Mouse (Mus musculus) MEL (cell line): Measurements from ENCODE around the gene Cers6. TPM values are rescaled to one million over a fixed set of nuclear protein-coding genes. Genes with fewer than 3 reads are reported as not detected.

Experiments
- DNase-seq: peaks from one replicate; pipeline ENCODE4 v3.0.0; 2011; ENCODE audit warnings: low read depth, low spot score
- H3K27ac ChIP-seq: 2 replicates; pipeline ENCODE4 v1.5.1; 2012; ENCODE audit warnings: low read depth, mild to moderate bottlenecking, control low read depth, low read length, moderate library complexity; ENCODE audit not compliant: control insufficient read depth
- H3K27me3 ChIP-seq, 2 experiments: fragments of 150-350 bp in 1 of 2; sonication (generic) in 1 of 2; 2 replicates each; pipeline ENCODE4 v1.6.1; 2012; ENCODE audit warnings: low read length in 2 of 2, mild to moderate bottlenecking in 2 of 2, improper control_type of control experiment in 1 of 2, moderate library complexity in 1 of 2; ENCODE audit not compliant: insufficient read depth in 2 of 2, control insufficient read depth in 1 of 2
- H3K36me3 ChIP-seq, 2 experiments: 2 replicates each; pipeline ENCODE4 v1.6.1; 2012 to 2014; ENCODE audit warnings: low read length in 2 of 2, improper control_type of control experiment in 1 of 2, inconsistent platforms in 1 of 2, mild to moderate bottlenecking in 1 of 2; ENCODE audit not compliant: insufficient read depth in 2 of 2, control insufficient read depth in 1 of 2
- H3K4me1 ChIP-seq, 2 experiments: fragments of 150-350 bp in 1 of 2; sonication (generic) in 1 of 2; 2 replicates each; pipeline ENCODE4 v1.6.1; 2012; ENCODE audit warnings: low read length in 2 of 2, improper control_type of control experiment in 1 of 2, mild to moderate bottlenecking in 1 of 2; ENCODE audit not compliant: insufficient read depth in 2 of 2, control insufficient read depth in 1 of 2
- H3K4me3 ChIP-seq, 2 experiments: fragments of 150-350 bp in 1 of 2; sonication (generic) in 1 of 2; 2 replicates each; pipeline ENCODE4 v1.5.1; 2012; ENCODE audit warnings: low read depth in 2 of 2, low read length in 2 of 2, mild to moderate bottlenecking in 2 of 2, moderate library complexity in 2 of 2, control low read depth in 1 of 2, improper control_type of control experiment in 1 of 2; ENCODE audit not compliant: control insufficient read depth in 1 of 2, insufficient read depth in 1 of 2
- H3K79me2 ChIP-seq: 2 replicates; pipeline ENCODE4 v1.6.1; 2012; ENCODE audit warnings: mild to moderate bottlenecking, low read length, moderate library complexity; ENCODE audit not compliant: control insufficient read depth, poor library complexity, insufficient read depth
- H3K9ac ChIP-seq: 2 replicates; pipeline ENCODE4 v1.6.1; 2012; ENCODE audit warnings: low read depth, mild to moderate bottlenecking, control low read depth, low read length, moderate library complexity; ENCODE audit not compliant: control insufficient read depth, poor library complexity, severe bottlenecking
- H3K9me3 ChIP-seq: fragments of 150-350 bp; sonication (generic); replicated peaks from 2 replicates; pipeline ENCODE4 v1.6.1; 2012; ENCODE audit warnings: mild to moderate bottlenecking, low read length, improper control_type of control experiment, moderate library complexity; ENCODE audit not compliant: insufficient read depth
- BHLHE40 ChIP-seq: IDR thresholded peaks from 2 replicates; pipeline ENCODE4 v1.6.1; 2012; ENCODE audit warnings: low read depth, mild to moderate bottlenecking, inconsistent platforms, low read length, improper control_type of control experiment, borderline replicate concordance
- CHD2 ChIP-seq: IDR thresholded peaks from 2 replicates; pipeline ENCODE4 v1.6.1; 2011; ENCODE audit warnings: low read length, improper control_type of control experiment
- EP300 ChIP-seq, 2 experiments: IDR thresholded peaks; 2 replicates each; pipeline ENCODE4 v1.6.1; 2011; ENCODE audit warnings: improper control_type of control experiment in 2 of 2, low read length in 2 of 2, low read depth in 1 of 2, mild to moderate bottlenecking in 1 of 2
- ETS1 ChIP-seq: IDR thresholded peaks from 2 replicates; pipeline ENCODE4 v1.6.1; 2012; ENCODE audit warnings: low read depth, mild to moderate bottlenecking, inconsistent platforms, low read length, improper control_type of control experiment, moderate library complexity
- KAT2A ChIP-seq: conservative IDR thresholded peaks from 2 replicates; pipeline ENCODE4 v1.6.1; 2012; ENCODE audit warnings: low read depth, low read length, improper control_type of control experiment, inconsistent platforms
- MAZ ChIP-seq: IDR thresholded peaks from 2 replicates; pipeline ENCODE4 v1.6.1; 2012; ENCODE audit warnings: low read depth, mild to moderate bottlenecking, inconsistent platforms, low read length, improper control_type of control experiment
- MXI1 ChIP-seq: IDR thresholded peaks from 2 replicates; pipeline ENCODE4 v1.6.1; 2011; ENCODE audit warnings: mild to moderate bottlenecking, low read depth, low read length, improper control_type of control experiment
- NRF1 ChIP-seq: IDR thresholded peaks from 2 replicates; pipeline ENCODE4 v1.6.1; 2014; ENCODE audit warnings: low read depth, mild to moderate bottlenecking, inconsistent platforms, low read length, improper control_type of control experiment, moderate library complexity; ENCODE audit not compliant: poor library complexity, insufficient read depth, severe bottlenecking
- POLR2A ChIP-seq, 2 experiments: IDR thresholded peaks; 2 replicates each; pipeline ENCODE4 v1.6.1; 2011 to 2012; ENCODE audit warnings: low read length in 2 of 2, mild to moderate bottlenecking in 2 of 2, control low read depth in 1 of 2, improper control_type of control experiment in 1 of 2, low read depth in 1 of 2, moderate library complexity in 1 of 2; ENCODE audit not compliant: control insufficient read depth in 1 of 2, insufficient read depth in 1 of 2, poor library complexity in 1 of 2
- POLR2AphosphoS2 ChIP-seq: IDR thresholded peaks from 2 replicates; pipeline ENCODE4 v1.6.1; 2011; ENCODE audit warnings: low read length, improper control_type of control experiment
- SIN3A ChIP-seq: IDR thresholded peaks from 2 replicates; pipeline ENCODE4 v1.6.1; 2012; ENCODE audit warnings: low read length, improper control_type of control experiment, inconsistent platforms
- SMC3 ChIP-seq: IDR thresholded peaks from 2 replicates; pipeline ENCODE4 v1.6.1; 2011; ENCODE audit warnings: low read depth, low read length, improper control_type of control experiment
- TBP ChIP-seq: IDR thresholded peaks from 2 replicates; pipeline ENCODE4 v1.8.0; 2011; ENCODE audit warnings: low read depth, low read length, improper control_type of control experiment
- UBTF ChIP-seq: IDR thresholded peaks from 2 replicates; pipeline ENCODE4 v1.6.1; 2012; ENCODE audit warnings: low read depth, mild to moderate bottlenecking, inconsistent platforms, low read length, improper control_type of control experiment, moderate library complexity, borderline replicate concordance; ENCODE audit not compliant: insufficient read depth
- USF2 ChIP-seq, 2 experiments: IDR thresholded peaks; 2 replicates each; pipeline ENCODE4 v1.6.1; 2011 to 2012; ENCODE audit warnings: improper control_type of control experiment in 2 of 2, low read length in 2 of 2, borderline replicate concordance in 1 of 2, inconsistent platforms in 1 of 2, low read depth in 1 of 2, mild to moderate bottlenecking in 1 of 2; ENCODE audit not compliant: insufficient read depth in 1 of 2
- ZKSCAN1 ChIP-seq: IDR thresholded peaks from 2 replicates; pipeline ENCODE4 v1.6.1; 2012; ENCODE audit warnings: low read depth, mild to moderate bottlenecking, inconsistent platforms, low read length, improper control_type of control experiment, moderate library complexity
- ZMIZ1 ChIP-seq: IDR thresholded peaks from 2 replicates; pipeline ENCODE4 v1.6.1; 2012; ENCODE audit warnings: low read depth, mild to moderate bottlenecking, inconsistent platforms, low read length, improper control_type of control experiment, moderate library complexity
- polyA plus RNA-seq, 2 experiments: library from polyadenylated mRNA; stranded (reverse) in 1 of 2; unstranded in 1 of 2; fragments of >175 nt in 1 of 2; fragments of >200 nt in 1 of 2; gene quantifications; 2 replicates each; pipeline versions ENCODE4 v1.2.1 to v1.2.4; 2012; ENCODE audit warnings: low replicate concordance in 2 of 2, low read depth in 1 of 2; ENCODE audit not compliant: insufficient read length in 2 of 2, insufficient read depth in 1 of 2, missing spikeins in 1 of 2
- total RNA-seq: library from RNA; depleted of rRNA; stranded (reverse); fragments of 300-350 nt; gene quantifications from 2 replicates; pipeline ENCODE4 v1.2.3, GENCODE M21; 2012; rRNA removed

Cers6 gene
- total RNA-seq (not detected in 2 replicates), polyA plus RNA-seq (not detected)

DNA sequence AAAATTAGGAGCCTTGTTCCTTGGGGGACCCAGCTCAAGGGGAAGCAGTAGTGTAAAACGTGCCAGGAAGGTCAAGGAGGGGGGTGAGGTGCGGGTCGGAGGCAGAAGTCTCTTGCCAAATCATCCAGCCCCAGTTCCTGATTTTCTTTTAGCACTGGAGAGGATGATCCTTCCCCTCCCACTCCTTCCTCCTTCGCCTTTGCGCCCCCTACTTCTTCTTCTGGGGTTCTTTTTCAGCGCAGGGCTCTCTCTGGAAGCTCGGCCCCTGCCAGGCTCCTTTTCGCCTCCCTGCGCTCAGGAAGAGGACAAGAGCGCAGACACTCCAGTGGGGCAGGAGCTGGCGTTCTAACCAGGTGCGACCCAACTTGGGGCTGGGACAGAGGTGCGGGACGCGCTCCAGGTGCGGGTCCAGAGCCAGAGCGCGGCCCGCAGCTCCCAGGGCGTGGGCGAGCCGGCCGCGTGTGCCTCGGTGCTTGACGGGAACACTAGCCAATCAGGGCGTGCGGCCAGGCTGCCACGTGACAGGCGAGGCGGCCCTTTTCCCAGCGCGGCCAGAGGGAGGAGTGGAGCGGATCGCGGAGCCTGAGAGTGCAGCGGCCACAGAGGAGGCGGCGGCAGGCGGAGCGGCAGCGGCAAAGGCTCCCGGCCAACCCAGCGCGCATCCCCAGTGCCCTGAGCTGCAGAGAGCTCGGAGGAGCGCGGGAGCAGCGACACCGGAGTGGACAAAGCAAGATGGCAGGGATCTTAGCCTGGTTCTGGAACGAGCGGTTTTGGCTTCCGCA lies at the start of gene Cers6:
Gene Cers6, plus strand, starts transcription at position 538 of the 782 bp plus-strand sequence.
- no peak for DNase-seq
- TF ChIP-seq TBP (no peak), SIN3A (no peak), UBTF (no peak), MAZ (no peak), USF2 (IDR thresholded peaks at IDR 0.05; ENCODE audit: borderline replicate concordance in 1 of 2, insufficient read depth in 1 of 2, low read depth in 1 of 2, low read length in 2 of 2) (no peak)

GRCm38 (mm10) chr2:68814409-68814808 lies 46.8 kb upstream of the Cers6 start:
- Histone ChIP-seq H3K79me2 (no peaks in the 10 kb centered on the region), H3K27me3 (no peaks in the 10 kb centered on the region), H3K27ac (no peak overlapping the region), H3K36me3 (no peaks in the 10 kb centered on the region), H3K9me3 (no peaks in the 10 kb centered on the region), H3K4me1 (no peaks in the 10 kb centered on the region), H3K4me3 (no peak overlapping the region), H3K9ac (no peak overlapping the region)
- TF ChIP-seq EP300 (IDR thresholded peaks at IDR 0.05; ENCODE audit: low read depth in 1 of 2, low read length in 2 of 2): no peak
- no peak for TF ChIP-seq ETS1
- TF ChIP-seq NRF1: no peak
- TF ChIP-seq ZMIZ1: no peak
- TF ChIP-seq KAT2A: no peak
- no peak for DNase-seq

More for the DNA sequence above, at the start of gene Cers6:
- Histone ChIP-seq H3K27me3 (no peaks in the 10 kb centered on the region), H3K9ac (no peak within 1 kb of the TSS), H3K4me3 (no peak within 1 kb of the TSS), H3K79me2 (no peaks in the 10 kb centered on the region), H3K27ac (no peak within 1 kb of the TSS), H3K4me1 (no peaks in the 10 kb centered on the region), H3K9me3 (no peaks in the 10 kb centered on the region), H3K36me3 (no peaks in the 10 kb centered on the region)

- TF ChIP-seq ETS1 (no peak), ZKSCAN1 (no peak), POLR2AphosphoS2 (no peak), BHLHE40 (no peak), POLR2A (IDR thresholded peaks at IDR 0.05; ENCODE audit: control insufficient read depth in 1 of 2, insufficient read depth in 1 of 2, low read depth in 1 of 2, low read length in 2 of 2, poor library complexity in 1 of 2) (no peak), TBP (no peak), CHD2 (no peak), SIN3A (no peak), SMC3 (no peak), MXI1 (no peak), NRF1 (no peak)
- no peaks in the 10 kb centered on the region for H3K4me1 ChIP-seq
- H3K79me2 ChIP-seq: no peaks in the 10 kb centered on the region
- no peaks in the 10 kb centered on the region for H3K27me3 ChIP-seq
- no peak overlapping the region for H3K9ac ChIP-seq
- H3K4me3 ChIP-seq: no peak overlapping the region
- no peak overlapping the region for H3K27ac ChIP-seq
- DNase-seq: no peak
- no peaks in the 10 kb centered on the region for H3K9me3 ChIP-seq
- H3K36me3 ChIP-seq: no peaks in the 10 kb centered on the region
These were observed 42.2 kb upstream of the Cers6 start for GRCm38 (mm10) chr2:68819040-68819439.
